Mouse (Mus musculus) kidney, adult 2 months (tissue): ENCODE measurements around the gene Stx8. TPM values are rescaled to one million over a fixed set of nuclear protein-coding genes. Genes with fewer than 3 reads are reported as not detected.

Experiments used
- DNase-seq: peaks from one replicate; pipeline ENCODE4 v3.0.0; 2021
- H3K27ac ChIP-seq: fragments of 200-500 bp; 2 replicates; pipeline ENCODE4 v1.5.1; 2012; ENCODE audit warnings: low read depth, low read length, control low read depth, inconsistent platforms; ENCODE audit not compliant: insufficient read depth
- H3K27me3 ChIP-seq: fragments of 200-500 bp; replicated peaks from 2 replicates; pipeline ENCODE4 v1.6.1; 2012; ENCODE audit warnings: mild to moderate bottlenecking, moderate library complexity, low read length, inconsistent platforms; ENCODE audit not compliant: control insufficient read depth, insufficient read depth
- H3K36me3 ChIP-seq: fragments of 200-500 bp; 2 replicates; pipeline ENCODE4 v1.6.1; 2012; ENCODE audit warnings: mild to moderate bottlenecking, moderate library complexity, low read length, inconsistent platforms; ENCODE audit not compliant: control insufficient read depth, insufficient read depth
- H3K4me1 ChIP-seq: fragments of 200-500 bp; 2 replicates; pipeline ENCODE4 v1.6.1; 2011; ENCODE audit warnings: low read length; ENCODE audit not compliant: control insufficient read depth, insufficient read depth
- H3K4me3 ChIP-seq: fragments of 200-500 bp; 2 replicates; pipeline ENCODE4 v1.5.1; 2011; ENCODE audit warnings: mild to moderate bottlenecking, low read depth, low read length, control low read depth; ENCODE audit not compliant: insufficient read depth
- CTCF ChIP-seq: fragments of 200-500 bp; conservative IDR thresholded peaks from 2 replicates; pipeline ENCODE4 v1.5.1; 2011; ENCODE audit warnings: low read depth, mild to moderate bottlenecking, control low read depth, low read length, moderate library complexity, mixed read lengths; ENCODE audit not compliant: insufficient read depth, insufficient read length
- POLR2A ChIP-seq: fragments of 200-500 bp; IDR thresholded peaks from one replicate; pipeline ENCODE4 v1.6.1; 2011; ENCODE audit warnings: low read depth, low read length, control low read depth
- WGBS: fragments of 180-500 bp; shearing (Covaris S2); methylation state at CpG from one replicate; pipeline ENCODE4 v1.1.7; 2018; 5-methylcytosine and 5-hydroxymethylcytosine counted together
- polyA plus RNA-seq: library from polyadenylated mRNA; depleted of rRNA; stranded (reverse); fragments of >200 nt; gene quantifications from 2 replicates; pipeline ENCODE4 v1.2.3, GENCODE M21; 2012

Stx8 gene
- polyA plus RNA-seq, 1 experiment: 10.7 TPM

- H3K4me3 ChIP-seq: no peak overlapping the region
- TF ChIP-seq POLR2A (no peak), CTCF (peak; percentile 48)
- DNase-seq: no peak
- H3K27ac ChIP-seq: no peak overlapping the region
- WGBS: 60% methylated on average over 3 of the region's 3 CpGs
- H3K36me3 ChIP-seq: no peaks in the 10 kb centered on the region
- no peaks in the 10 kb centered on the region for H3K4me1 ChIP-seq
- no peaks in the 10 kb centered on the region for H3K27me3 ChIP-seq
These were observed 80.9 kb downstream of the Stx8 start for GRCm38 (mm10) chr11:68046916-68047315.

- Histone ChIP-seq H3K27ac (no peak overlapping the region), H3K4me3 (no peak overlapping the region), H3K27me3 (no peaks in the 10 kb centered on the region), H3K36me3 (no peaks in the 10 kb centered on the region), H3K4me1 (no peaks in the 10 kb centered on the region)
- DNase-seq: no peak
- TF ChIP-seq POLR2A: no peak
- TF ChIP-seq CTCF: no peak
- 61% methylated on average over 17 of the region's 17 CpGs for WGBS
These were observed 83.5 kb downstream of the Stx8 start for GRCm38 (mm10) chr11:68049261-68050165.

GRCm38 (mm10) chr11:68050725-68051124 is 84.7 kb downstream of the Stx8 start:
- no peaks in the 10 kb centered on the region for H3K4me1 ChIP-seq
- no peak for DNase-seq
- H3K36me3 ChIP-seq: no peaks in the 10 kb centered on the region
- H3K27ac ChIP-seq: no peak overlapping the region
- WGBS: 60% methylated on average over 12 of the region's 12 CpGs
- H3K27me3 ChIP-seq: no peaks in the 10 kb centered on the region
- no peak overlapping the region for H3K4me3 ChIP-seq
- no peak for TF ChIP-seq POLR2A

GRCm38 (mm10) chr11:68051305-68051704 is 85.3 kb downstream of the Stx8 start:
- H3K36me3 ChIP-seq: no peaks in the 10 kb centered on the region
- DNase-seq: no peak
- no peak overlapping the region for H3K27ac ChIP-seq
- TF ChIP-seq CTCF: no peak
- TF ChIP-seq POLR2A: no peak
- H3K27me3 ChIP-seq: no peaks in the 10 kb centered on the region
- H3K4me3 ChIP-seq: no peak overlapping the region
- H3K4me1 ChIP-seq: no peaks in the 10 kb centered on the region
- 89% methylated on average over 4 of the region's 4 CpGs for WGBS

DNA sequence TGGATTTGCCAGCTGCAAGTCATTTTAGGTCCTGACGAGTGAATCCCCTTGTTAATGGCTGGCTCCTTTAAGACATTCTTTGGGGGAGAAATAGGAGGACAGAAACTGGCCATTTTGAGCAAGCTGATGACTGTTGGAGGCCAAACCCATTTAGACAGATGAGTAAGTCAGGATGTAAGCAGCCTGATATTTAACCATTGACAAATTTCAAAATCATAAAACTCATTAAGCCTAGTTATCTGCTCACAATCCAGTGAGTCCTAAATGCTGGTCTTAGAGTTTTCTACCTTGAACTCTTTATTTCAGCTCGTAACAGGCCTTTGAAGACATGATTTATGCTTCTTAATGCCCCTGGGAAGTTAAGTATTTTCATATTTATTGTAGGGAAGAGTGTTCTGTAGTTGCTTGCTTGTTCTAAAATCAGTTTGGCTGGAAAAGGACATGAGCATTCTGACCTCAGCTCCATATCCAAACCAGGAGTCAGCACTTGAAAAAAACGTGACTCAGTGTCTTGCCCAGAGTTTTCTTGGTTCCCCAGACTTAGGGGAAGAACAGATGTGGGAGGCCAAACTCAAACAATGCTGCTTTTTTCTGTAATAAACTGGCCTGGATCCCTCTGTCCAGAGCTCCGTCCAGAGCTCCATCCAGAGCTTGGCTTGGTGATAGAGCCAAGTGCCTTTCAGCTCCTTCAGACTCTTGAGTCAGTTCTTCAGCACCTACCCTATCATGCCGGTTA is 92.6 kb downstream of the Stx8 start:
- Histone ChIP-seq H3K27me3 (no peaks in the 10 kb centered on the region), H3K4me3 (no peak overlapping the region), H3K4me1 (peaks cover under 1% of the 10 kb centered on the region; the same call in 1 of the 2 replicates), H3K27ac (no peak overlapping the region), H3K36me3 (no peaks in the 10 kb centered on the region)
- TF ChIP-seq POLR2A: no peak
- no peak for TF ChIP-seq CTCF
- 80% methylated on average over 5 of the region's 5 CpGs for WGBS
- no peak for DNase-seq

DNA sequence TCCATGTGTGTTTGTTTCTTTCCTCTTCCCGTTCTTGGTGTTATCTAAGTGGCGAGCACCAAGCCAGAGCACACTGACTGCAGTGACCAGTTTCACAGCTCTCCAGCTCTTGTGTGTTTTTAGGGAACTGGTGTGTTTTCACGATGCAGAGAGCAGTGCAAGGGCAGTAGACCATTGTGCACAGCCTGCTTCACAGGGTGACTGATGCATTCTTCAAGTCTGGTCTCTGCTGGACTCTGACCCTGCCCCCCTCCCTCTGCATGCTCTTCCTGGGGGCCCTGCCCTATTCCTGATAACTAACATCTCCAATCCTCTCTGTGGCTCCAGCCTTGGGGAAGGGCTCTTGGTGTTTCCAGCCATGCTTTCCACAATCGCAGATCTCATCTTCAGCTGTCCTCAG is 94.7 kb downstream of the Stx8 start:
- WGBS: 71% methylated on average over 4 of the region's 4 CpGs
- H3K36me3 ChIP-seq: no peaks in the 10 kb centered on the region

GRCm38 (mm10) chr11:68062116-68062515 is 96.1 kb downstream of the Stx8 start:
- Histone ChIP-seq H3K4me1 (peaks cover 6% of the 10 kb centered on the region; the same call in 1 of the 2 replicates), H3K27me3 (no peaks in the 10 kb centered on the region), H3K27ac (no peak overlapping the region), H3K36me3 (no peaks in the 10 kb centered on the region), H3K4me3 (no peak overlapping the region)
- DNase-seq: no peak
- WGBS: 86% methylated on average over 2 of the region's 2 CpGs
- TF ChIP-seq POLR2A: no peak

More for the DNA sequence above, 94.7 kb downstream of the Stx8 start:
- TF ChIP-seq CTCF (no peak), POLR2A (no peak)
- Histone ChIP-seq H3K4me3 (no peak overlapping the region), H3K27ac (no peak overlapping the region), H3K27me3 (no peaks in the 10 kb centered on the region), H3K4me1 (peaks cover 6% of the 10 kb centered on the region; the same call in 1 of the 2 replicates)
- DNase-seq: no peak
